Mouse (Mus musculus) liver, postnatal 0 days (tissue): ENCODE results near the gene Laptm5.

Experiments used
- CTCF ChIP-seq: sonication (generic); IDR thresholded peaks from 2 replicates; pipeline ENCODE4 v1.5.1; 2016; ENCODE audit warnings: antibody characterized with exemption, low read depth
- EP300 ChIP-seq: IDR thresholded peaks from 2 replicates; pipeline ENCODE4 v1.6.1; 2016; ENCODE audit warnings: antibody characterized with exemption, low read depth, mild to moderate bottlenecking

DNA sequence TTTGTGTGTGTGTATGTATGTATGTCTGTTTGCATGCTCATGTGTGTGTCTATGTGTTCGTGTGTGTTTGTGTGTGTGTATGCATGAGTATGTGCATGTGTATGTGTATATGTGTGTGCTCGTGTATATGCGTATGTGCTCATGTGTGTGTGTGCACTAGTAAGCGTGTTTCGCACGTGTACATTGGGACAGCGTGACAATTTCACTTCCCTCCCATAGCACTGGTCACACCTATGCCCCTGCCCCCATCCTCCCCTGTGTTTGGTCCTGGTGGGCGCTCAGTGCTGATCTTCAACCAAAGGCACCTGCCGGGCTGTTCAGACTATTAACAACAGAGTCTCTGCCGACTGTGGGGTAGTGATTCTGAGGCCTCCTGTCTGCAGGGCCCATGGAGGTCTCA lies 4.8 kb upstream of the Laptm5 start:
- no peak for TF ChIP-seq CTCF
- no peak for TF ChIP-seq EP300
